Mouse (Mus musculus): ENCODE results near the gene Cib4. TPM values are rescaled to one million over a fixed set of nuclear protein-coding genes. Genes with fewer than 3 reads are reported as not detected.
A peak's percentile ranks its signal among the peaks of the same experiment; 100 is the strongest.

The Cib4 gene
- polyA plus RNA-seq, 1 experiment from 2014 or later, result 0.17 TPM

DNA sequence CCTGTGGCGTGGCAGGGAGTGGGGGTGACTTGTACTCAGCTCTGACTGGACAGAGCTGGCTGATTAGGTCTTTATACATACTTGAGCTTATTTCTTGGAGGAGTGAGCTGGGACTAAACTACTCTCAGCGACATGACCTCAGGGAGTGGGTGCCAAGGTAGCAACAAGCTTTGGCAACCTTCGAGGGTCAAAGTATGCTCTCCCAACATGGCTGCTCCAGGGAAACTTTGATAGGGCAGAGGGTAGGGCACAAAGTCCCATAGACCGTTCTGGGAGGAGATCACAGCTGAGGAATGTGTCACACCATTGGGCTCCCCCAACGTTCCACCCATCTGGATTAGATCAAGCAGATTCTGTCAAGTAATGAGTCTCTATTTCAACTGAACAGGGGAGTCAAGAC lies 61.0 kb downstream of the Cib4 start:
- H3K4me3 ChIP-seq (ENCODE audit: low read depth, low read length), result no peak overlapping the region

DNA sequence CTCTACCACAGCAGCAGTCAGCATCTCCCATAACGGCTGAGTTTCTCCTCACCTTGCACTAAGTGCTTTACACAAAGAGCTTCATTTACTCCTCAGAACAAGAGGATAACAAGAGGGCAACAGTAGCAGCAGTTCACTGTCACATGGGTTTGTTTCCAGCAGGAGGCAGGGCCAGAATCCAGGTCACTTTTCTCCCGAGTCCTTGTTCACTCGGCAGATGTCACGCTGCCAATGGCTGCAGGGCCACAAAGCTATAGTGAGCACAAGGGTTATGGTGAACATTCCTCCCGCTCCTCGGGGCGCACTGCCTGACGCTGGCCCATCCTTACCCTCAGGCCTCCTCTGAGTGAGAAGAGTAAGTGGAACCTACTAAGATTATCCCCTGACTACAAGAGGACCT lies 62.1 kb downstream of the Cib4 start:
- Histone ChIP-seq H3K9ac (ENCODE audit: low read length) (no peak overlapping the region), H3K9me3 (ENCODE audit: control insufficient read depth, low read length) (no peaks in the 10 kb centered on the region; the same call in 1 of the 2 replicates), H3K4me2 (replicated peaks; ENCODE audit: low read depth) (no peak overlapping the region), H3K27ac (replicated peaks) (no peak overlapping the region), H3K4me3 (ENCODE audit: low read depth, low read length) (no peak overlapping the region), H3K27me3 (ENCODE audit: control insufficient read depth, insufficient read depth, low read length) (no peaks in the 10 kb centered on the region), H3K4me1 (replicated peaks; ENCODE audit: control insufficient read depth, insufficient read depth) (no peaks in the 10 kb centered on the region), H3K36me3 (ENCODE audit: control insufficient read depth, insufficient read depth, low read length) (no peaks in the 10 kb centered on the region)
- no peak for DNase-seq (ENCODE audit: low spot score)
- 80% methylated on average over 8 of the region's 8 CpGs for WGBS
- ATAC-seq (ENCODE audit: low FRiP score, low TSS enrichment), result no peak
- TF ChIP-seq EP300 (optimal IDR thresholded peaks at IDR 0.05) (no peak), CTCF (IDR thresholded peaks at IDR 0.05; ENCODE audit: low read depth) (no peak)

More for the DNA sequence above, 61.0 kb downstream of the Cib4 start:
- no peak for TF ChIP-seq EP300 (optimal IDR thresholded peaks at IDR 0.05)
- TF ChIP-seq CTCF (IDR thresholded peaks at IDR 0.05; ENCODE audit: low read depth), result no peak
- no peak overlapping the region for H3K9ac ChIP-seq (ENCODE audit: low read length)
- no peaks in the 10 kb centered on the region for H3K4me1 ChIP-seq (replicated peaks; ENCODE audit: control insufficient read depth, insufficient read depth)
- H3K9me3 ChIP-seq (ENCODE audit: control insufficient read depth, low read length), result no peaks in the 10 kb centered on the region
- H3K27me3 ChIP-seq (ENCODE audit: control insufficient read depth, insufficient read depth, low read length), result no peaks in the 10 kb centered on the region
- no peak overlapping the region for H3K27ac ChIP-seq (replicated peaks)
- no peak overlapping the region for H3K4me2 ChIP-seq (replicated peaks; ENCODE audit: low read depth)
- WGBS, result 69% methylated on average over 5 of the region's 5 CpGs
- H3K36me3 ChIP-seq (ENCODE audit: control insufficient read depth, insufficient read depth, low read length), result no peaks in the 10 kb centered on the region
- no peak for DNase-seq (ENCODE audit: low spot score)
- 0 out of 2 replicates have a peak, but pooled peaks have one; percentile 24 for ATAC-seq (ENCODE audit: low FRiP score, low TSS enrichment)

DNA sequence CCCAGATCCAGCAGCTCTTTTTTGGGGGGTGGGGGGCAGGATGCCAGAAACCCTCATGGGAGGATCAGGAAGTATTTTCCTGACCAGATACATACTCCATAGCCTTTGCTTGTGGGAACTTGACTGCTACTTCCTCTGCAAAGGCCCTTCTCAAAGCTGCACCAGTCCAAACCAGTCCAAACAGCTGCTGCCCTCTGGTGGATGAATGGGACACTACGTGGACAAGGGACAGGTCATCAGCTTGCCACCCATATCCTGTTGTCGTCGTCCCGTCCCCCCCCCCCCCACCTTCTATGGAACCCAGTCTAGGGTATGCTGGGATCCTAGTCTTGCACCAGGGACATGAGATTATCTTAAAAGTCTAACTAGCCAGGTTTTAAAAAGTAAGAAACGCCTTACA lies 63.3 kb downstream of the Cib4 start:
- peak; percentile 84 for DNase-seq (ENCODE audit: low spot score)
- Histone ChIP-seq H3K4me3 (ENCODE audit: low read depth, low read length) (no peak overlapping the region), H3K27me3 (ENCODE audit: control insufficient read depth, insufficient read depth, low read length) (no peaks in the 10 kb centered on the region), H3K36me3 (ENCODE audit: control insufficient read depth, insufficient read depth, low read length) (no peaks in the 10 kb centered on the region), H3K4me1 (replicated peaks; ENCODE audit: control insufficient read depth, insufficient read depth) (no peaks in the 10 kb centered on the region), H3K9me3 (ENCODE audit: control insufficient read depth, low read length) (peaks cover 4% of the 10 kb centered on the region), H3K27ac (replicated peaks) (no peak overlapping the region), H3K4me2 (replicated peaks; ENCODE audit: low read depth) (no peak overlapping the region), H3K9ac (ENCODE audit: low read length) (0 out of 2 replicates have a peak overlapping the region, but pooled peaks have one; percentile 8)
- 23% methylated on average over 5 of the region's 5 CpGs for WGBS
- TF ChIP-seq EP300 (optimal IDR thresholded peaks at IDR 0.05) (no peak), CTCF (IDR thresholded peaks at IDR 0.05; ENCODE audit: low read depth) (peak; percentile 87)
- ATAC-seq (ENCODE audit: low FRiP score, low TSS enrichment), result peak; percentile 63

- H3K36me3 ChIP-seq (ENCODE audit: control insufficient read depth, insufficient read depth, low read length), result no peaks in the 10 kb centered on the region
- 34% methylated on average over 10 of the region's 10 CpGs for WGBS
- H3K9ac ChIP-seq (ENCODE audit: low read length), result no peak overlapping the region
- H3K27me3 ChIP-seq (ENCODE audit: control insufficient read depth, insufficient read depth, low read length), result no peaks in the 10 kb centered on the region
- peaks cover 4% of the 10 kb centered on the region for H3K9me3 ChIP-seq (ENCODE audit: control insufficient read depth, low read length)
- no peak for TF ChIP-seq EP300 (optimal IDR thresholded peaks at IDR 0.05)
- TF ChIP-seq CTCF (IDR thresholded peaks at IDR 0.05; ENCODE audit: low read depth), result peak; percentile 93
- H3K4me3 ChIP-seq (ENCODE audit: low read depth, low read length), result no peak overlapping the region
- H3K4me2 ChIP-seq (replicated peaks; ENCODE audit: low read depth), result no peak overlapping the region
- H3K4me1 ChIP-seq (replicated peaks; ENCODE audit: control insufficient read depth, insufficient read depth), result no peaks in the 10 kb centered on the region
- ATAC-seq (ENCODE audit: low FRiP score, low TSS enrichment) (no peak), DNase-seq (ENCODE audit: low spot score) (peak; percentile 42)
- H3K27ac ChIP-seq (replicated peaks), result no peak overlapping the region
Measured at GRCm38 (mm10) chr5:30476534-30476933, 69.1 kb downstream of the Cib4 start.

GRCm38 (mm10) chr5:30472148-30472547 lies 73.5 kb downstream of the Cib4 start:
- no peaks in the 10 kb centered on the region for H3K27me3 ChIP-seq (ENCODE audit: control insufficient read depth, insufficient read depth, low read length)
- H3K4me2 ChIP-seq (replicated peaks; ENCODE audit: low read depth), result no peak overlapping the region
- peak; percentile 48; the same call in 1 of the 2 replicates for ATAC-seq (ENCODE audit: low FRiP score, low TSS enrichment)
- no peak overlapping the region for H3K27ac ChIP-seq (replicated peaks)
- H3K4me1 ChIP-seq (replicated peaks; ENCODE audit: control insufficient read depth, insufficient read depth), result no peaks in the 10 kb centered on the region
- 44% methylated on average over 5 of the region's 5 CpGs for WGBS
- DNase-seq (ENCODE audit: low spot score), result no peak
- TF ChIP-seq CTCF (IDR thresholded peaks at IDR 0.05; ENCODE audit: low read depth) (no peak), EP300 (optimal IDR thresholded peaks at IDR 0.05) (peak; percentile 78)
- no peak overlapping the region for H3K9ac ChIP-seq (ENCODE audit: low read length)
- H3K4me3 ChIP-seq (ENCODE audit: low read depth, low read length), result no peak overlapping the region
- no peaks in the 10 kb centered on the region for H3K9me3 ChIP-seq (ENCODE audit: control insufficient read depth, low read length)
- no peaks in the 10 kb centered on the region for H3K36me3 ChIP-seq (ENCODE audit: control insufficient read depth, insufficient read depth, low read length)

DNA sequence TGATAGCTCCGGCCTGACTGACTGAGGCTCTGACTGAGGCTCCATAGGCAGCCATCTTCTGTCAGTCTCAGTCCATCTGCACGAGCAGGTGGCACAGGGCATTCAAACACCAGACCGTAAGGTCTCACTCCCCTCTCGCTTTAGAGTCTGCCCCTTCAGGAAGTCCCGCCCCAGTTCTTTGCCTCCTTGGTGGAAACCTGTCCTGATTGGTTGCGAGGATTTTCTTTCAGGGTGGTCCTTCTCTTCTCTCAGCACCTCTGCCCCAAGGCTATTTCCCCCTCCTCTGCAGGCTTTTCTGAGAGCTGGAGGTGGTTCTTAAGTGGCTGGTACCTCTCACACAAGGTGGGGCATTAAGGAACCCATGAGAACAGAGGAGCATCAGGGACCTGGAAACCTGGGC lies 75.2 kb downstream of the Cib4 start:
- ATAC-seq (ENCODE audit: low FRiP score, low TSS enrichment) (no peak), DNase-seq (ENCODE audit: low spot score) (no peak)
- Histone ChIP-seq H3K4me2 (replicated peaks; ENCODE audit: low read depth) (no peak overlapping the region), H3K27me3 (ENCODE audit: control insufficient read depth, insufficient read depth, low read length) (no peaks in the 10 kb centered on the region), H3K4me3 (ENCODE audit: low read depth, low read length) (no peak overlapping the region), H3K9me3 (ENCODE audit: control insufficient read depth, low read length) (no peaks in the 10 kb centered on the region), H3K36me3 (ENCODE audit: control insufficient read depth, insufficient read depth, low read length) (no peaks in the 10 kb centered on the region), H3K27ac (replicated peaks) (no peak overlapping the region), H3K4me1 (replicated peaks; ENCODE audit: control insufficient read depth, insufficient read depth) (no peaks in the 10 kb centered on the region), H3K9ac (ENCODE audit: low read length) (no peak overlapping the region)
- 65% methylated on average over 6 of the region's 6 CpGs for WGBS
- no peak for TF ChIP-seq CTCF (IDR thresholded peaks at IDR 0.05; ENCODE audit: low read depth)

Data from stomach, postnatal 0 days (tissue).